Mouse (Mus musculus) ES-E14 (cell line): ENCODE results near the gene Grid2. TPM values are rescaled to one million over a fixed set of nuclear protein-coding genes. Genes with fewer than 3 reads are reported as not detected.

ENCODE experiments used
- DNase-seq: peaks from one replicate; pipeline ENCODE4 v3.0.0-alpha.2; 2013; ENCODE audit warnings: low read depth, low spot score
- H3K27ac ChIP-seq: 2 replicates; pipeline ENCODE4 v1.5.1; 2012; ENCODE audit warnings: low read depth, mild to moderate bottlenecking, low read length, moderate library complexity, mixed read lengths; ENCODE audit not compliant: poor library complexity, insufficient read depth, severe bottlenecking
- H3K36me3 ChIP-seq: 2 replicates; pipeline ENCODE4 v1.6.1; 2012; ENCODE audit warnings: mild to moderate bottlenecking, low read length, moderate library complexity, mixed read lengths; ENCODE audit not compliant: control insufficient read depth, poor library complexity, insufficient read depth, severe bottlenecking
- H3K4me1 ChIP-seq, 2 experiments: fragments of 150-350 bp in 1 of 2; sonication (generic) in 1 of 2; 2 replicates each; pipeline ENCODE4 v1.6.1; 2012; ENCODE audit warnings: low read length in 2 of 2, mild to moderate bottlenecking in 1 of 2, mixed read lengths in 1 of 2; ENCODE audit not compliant: control insufficient read depth in 2 of 2, insufficient read depth in 2 of 2, poor library complexity in 1 of 2
- H3K4me3 ChIP-seq, 2 experiments: fragments of 150-350 bp in 1 of 2; sonication (generic) in 1 of 2; 2 replicates each; pipeline ENCODE4 v1.5.1; 2012; ENCODE audit warnings: low read length in 2 of 2, low read depth in 1 of 2, mild to moderate bottlenecking in 1 of 2, mixed read lengths in 1 of 2; ENCODE audit not compliant: insufficient read depth in 1 of 2, poor library complexity in 1 of 2, severe bottlenecking in 1 of 2
- H3K9ac ChIP-seq: 2 replicates; pipeline ENCODE4 v1.6.1; 2012; ENCODE audit warnings: low read depth, mild to moderate bottlenecking, low read length, mixed read lengths; ENCODE audit not compliant: poor library complexity, insufficient read depth, severe bottlenecking
- H3K9me3 ChIP-seq: fragments of 150-350 bp; sonication (generic); 2 replicates; pipeline ENCODE4 v1.6.1; 2012; ENCODE audit warnings: low read depth, mild to moderate bottlenecking, low read length; ENCODE audit not compliant: control insufficient read depth, insufficient read depth
- CHD2 ChIP-seq: IDR thresholded peaks from 2 replicates; pipeline ENCODE4 v1.6.1; 2014; ENCODE audit warnings: mild to moderate bottlenecking, low read depth, low read length, inconsistent platforms
- HCFC1 ChIP-seq: IDR thresholded peaks from 2 replicates; pipeline ENCODE4 v1.6.1; 2012; ENCODE audit warnings: low read length, inconsistent platforms, borderline replicate concordance; ENCODE audit not compliant: insufficient read depth
- MAFK ChIP-seq: IDR thresholded peaks from 2 replicates; pipeline ENCODE4 v1.6.1; 2014; ENCODE audit warnings: mild to moderate bottlenecking, low read depth, low read length, inconsistent platforms; ENCODE audit not compliant: insufficient read depth
- ZC3H11A ChIP-seq: IDR thresholded peaks from 2 replicates; pipeline ENCODE4 v1.6.1; 2012; ENCODE audit warnings: low read depth, mild to moderate bottlenecking, inconsistent platforms, low read length, borderline replicate concordance
- ZNF384 ChIP-seq: IDR thresholded peaks from 2 replicates; pipeline ENCODE4 v1.6.1; 2012; ENCODE audit warnings: low read depth, low read length, inconsistent platforms
- in situ Hi-C, 2 experiments: fragments of 600-800 bp; cut with MboI; formaldehyde crosslinking; loops; one replicate each; pipeline ENCODE4 v1.15.1; 2025; ENCODE audit warnings: low sequenced_read_pairs in 2 of 2, inconsistent platforms in 1 of 2; ENCODE audit not compliant: unreplicated experiment in 2 of 2
- total RNA-seq: library from RNA; depleted of rRNA; stranded (reverse); fragments of 300-350 nt; gene quantifications from 2 replicates; pipeline ENCODE4 v1.2.3, GENCODE M21; 2012

Grid2 gene
- total RNA-seq, 1 experiment = 0.94 TPM

DNA sequence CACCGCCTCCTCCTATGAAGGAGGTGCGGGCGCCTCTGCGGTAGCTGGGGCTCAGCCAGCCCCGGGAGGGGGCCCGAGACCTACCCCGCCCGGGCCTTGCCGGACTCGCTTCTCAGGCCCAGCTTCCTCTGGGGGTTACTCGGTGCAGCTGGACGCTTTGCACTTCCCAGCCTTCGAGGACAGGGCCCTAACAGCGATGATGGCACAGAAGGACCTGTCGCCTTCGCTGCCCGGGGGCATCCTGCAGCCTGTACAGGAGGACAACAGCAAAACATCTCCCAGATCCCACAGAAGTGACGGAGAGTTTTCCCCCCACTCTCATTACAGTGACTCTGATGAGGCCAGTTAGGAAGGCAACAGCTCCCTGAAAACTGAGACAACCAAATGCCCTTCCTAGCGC, 1474.4 kb downstream of the Grid2 start:
- no peak overlapping the region; the same call in 1 of the 2 replicates for H3K9ac ChIP-seq
- H3K4me3 ChIP-seq = peak overlapping the region; percentile 43 to 60; a peak in 2 of 4 replicates
- H3K4me1 ChIP-seq = peaks cover 0 to 3% of the 10 kb centered on the region in 2 experiments; a peak in 2 of 4 replicates
- no peak for DNase-seq
- no peak overlapping the region for H3K27ac ChIP-seq
- no peaks in the 10 kb centered on the region for H3K36me3 ChIP-seq
- in situ Hi-C loops = no loop called here
- H3K9me3 ChIP-seq = no peaks in the 10 kb centered on the region
- TF ChIP-seq CHD2 (no peak), ZC3H11A (no peak)

DNA sequence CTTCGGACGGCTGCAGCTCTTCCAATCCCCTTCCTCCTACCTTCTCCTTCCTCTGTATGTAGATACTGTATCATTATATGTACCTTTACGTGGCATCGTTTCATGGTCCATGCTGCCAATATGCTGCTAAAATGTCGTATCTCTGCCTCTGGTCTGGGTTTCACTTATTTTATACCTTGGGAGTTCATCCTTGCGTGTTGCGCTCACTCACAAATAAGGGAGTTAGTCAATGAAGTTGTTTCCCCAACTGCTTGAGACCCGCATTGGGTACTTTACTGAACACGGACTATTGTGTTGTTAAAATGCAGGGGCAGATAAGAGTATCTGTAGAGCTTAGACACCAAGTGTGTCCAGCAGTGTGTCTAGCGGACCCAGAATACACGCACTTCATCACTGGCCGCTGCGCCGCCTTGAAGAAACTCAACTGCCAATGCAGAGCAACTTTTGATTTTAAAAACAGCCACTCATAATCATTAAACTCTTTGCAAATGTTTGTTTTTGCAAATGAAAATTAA, 1474.9 kb downstream of the Grid2 start:
- Histone ChIP-seq H3K9ac (no peak overlapping the region), H3K9me3 (no peaks in the 10 kb centered on the region), H3K27ac (no peak overlapping the region), H3K4me1 (peaks cover 0 to 3% of the 10 kb centered on the region in 2 experiments; a peak in 2 of 4 replicates), H3K36me3 (no peaks in the 10 kb centered on the region), H3K4me3 (no peak overlapping the region; a peak in 1 of 4 replicates)
- TF ChIP-seq ZC3H11A (no peak), MAFK (no peak), ZNF384 (no peak), HCFC1 (no peak), CHD2 (no peak)
- DNase-seq = no peak
- in situ Hi-C loops = no loop called here

- no peaks in the 10 kb centered on the region for H3K36me3 ChIP-seq
- H3K9me3 ChIP-seq = no peaks in the 10 kb centered on the region
- no peak for DNase-seq
- peaks cover 0 to 3% of the 10 kb centered on the region in 2 experiments; a peak in 2 of 4 replicates for H3K4me1 ChIP-seq
- H3K9ac ChIP-seq = no peak overlapping the region
- TF ChIP-seq HCFC1 = no peak
- TF ChIP-seq ZNF384 = peak; percentile 63
- in situ Hi-C loops = no loop called here
- no peak overlapping the region for H3K4me3 ChIP-seq
- H3K27ac ChIP-seq = no peak overlapping the region
Observed at GRCm38 (mm10) chr6:64731126-64731525, 1475.5 kb downstream of the Grid2 start.

GRCm38 (mm10) chr6:64731621-64732320, 1476.1 kb downstream of the Grid2 start:
- H3K36me3 ChIP-seq = no peaks in the 10 kb centered on the region
- DNase-seq = no peak
- no peak overlapping the region for H3K27ac ChIP-seq

GRCm38 (mm10) chr6:64733311-64733710, 1477.6 kb downstream of the Grid2 start:
- H3K36me3 ChIP-seq = no peaks in the 10 kb centered on the region
- no peaks in the 10 kb centered on the region for H3K9me3 ChIP-seq
- no peak overlapping the region for H3K27ac ChIP-seq
- H3K4me3 ChIP-seq = no peak overlapping the region
- no peak for DNase-seq
- in situ Hi-C loops = no loop called here
- TF ChIP-seq ZNF384 (no peak), ZC3H11A (no peak), HCFC1 (no peak), CHD2 (no peak), MAFK (no peak)
- H3K9ac ChIP-seq = no peak overlapping the region
- H3K4me1 ChIP-seq = peaks cover 0 to 3% of the 10 kb centered on the region in 2 experiments; a peak in 2 of 4 replicates

More at GRCm38 (mm10) chr6:64731621-64732320, 1476.1 kb downstream of the Grid2 start:
- in situ Hi-C loops = no loop called here
- Histone ChIP-seq H3K9ac (no peak overlapping the region), H3K4me3 (no peak overlapping the region), H3K4me1 (peaks cover 0 to 3% of the 10 kb centered on the region in 2 experiments; a peak in 2 of 4 replicates), H3K9me3 (no peaks in the 10 kb centered on the region)
- TF ChIP-seq MAFK (no peak), CHD2 (no peak), HCFC1 (no peak), ZC3H11A (no peak), ZNF384 (no peak)
